Mouse (Mus musculus) hindbrain, embryonic 14.5 days (tissue): ENCODE measurements around the gene Olfr558. TPM values are rescaled to one million over a fixed set of nuclear protein-coding genes. Genes with fewer than 3 reads are reported as not detected.

Experiments used
- ATAC-seq: fragments of 200-750 bp; cut with Nextera tagmentation; 2 replicates; pipeline ENCODE4 v1.8.0; 2017; ENCODE audit warnings: moderate number of reproducible peaks, mild to moderate bottlenecking, moderate TSS enrichment, moderate library complexity; ENCODE audit not compliant: low FRiP score
- DNase-seq: peaks from one replicate; pipeline ENCODE4 v3.0.0-alpha.2; 2015; ENCODE audit warnings: low spot score
- H3K27ac ChIP-seq: fragments of 300-500 bp; sonication (generic); 2 replicates; pipeline ENCODE4 v1.5.1; 2014; ENCODE audit warnings: mild to moderate bottlenecking, moderate library complexity
- H3K27me3 ChIP-seq: fragments of 300-500 bp; sonication (generic); 2 replicates; pipeline ENCODE4 v1.6.1; 2014; ENCODE audit warnings: mild to moderate bottlenecking, low read length, mixed read lengths; ENCODE audit not compliant: control insufficient read depth, insufficient read depth
- H3K36me3 ChIP-seq: fragments of 300-500 bp; sonication (generic); replicated peaks from 2 replicates; pipeline ENCODE4 v1.6.1; 2014; ENCODE audit not compliant: control insufficient read depth, insufficient read depth
- H3K4me1 ChIP-seq: fragments of 300-500 bp; sonication (generic); replicated peaks from 2 replicates; pipeline ENCODE4 v1.6.1; 2014; ENCODE audit warnings: antibody characterized with exemption, low read length, mixed read lengths; ENCODE audit not compliant: control insufficient read depth, insufficient read depth
- H3K4me2 ChIP-seq: fragments of 300-500 bp; sonication (generic); replicated peaks from 2 replicates; pipeline ENCODE4 v1.6.1; 2014; ENCODE audit warnings: mild to moderate bottlenecking, moderate library complexity
- H3K4me3 ChIP-seq: fragments of 300-500 bp; sonication (generic); replicated peaks from 2 replicates; pipeline ENCODE4 v1.5.1; 2014; ENCODE audit warnings: mild to moderate bottlenecking, low read length
- H3K9ac ChIP-seq: fragments of 300-500 bp; sonication (generic); 2 replicates; pipeline ENCODE4 v1.6.1; 2014
- H3K9me3 ChIP-seq: fragments of 300-500 bp; sonication (generic); 2 replicates; pipeline ENCODE4 v1.6.1; 2016; ENCODE audit warnings: low read length; ENCODE audit not compliant: control insufficient read depth
- WGBS: fragments of 180-500 bp; shearing (Covaris S2); extraction: QIAGEN DNeasy Blood & Tissue Kit; methylation state at CpG from one replicate; pipeline ENCODE4 v1.1.7; 2014; 5-methylcytosine and 5-hydroxymethylcytosine counted together
- polyA plus RNA-seq: library from polyadenylated mRNA; unstranded; fragments of >200 nt; fragmentation: Nextera tagmentation; extraction: Ambion mirVana; gene quantifications from 2 replicates; pipeline ENCODE4 v1.2.1, GENCODE M21; 2014

Olfr558 gene
- polyA plus RNA-seq, 1 experiment from 2014 or later = 0.08 TPM

GRCm38 (mm10) chr7:102718970-102719369, 17.0 kb downstream of the Olfr558 start, which contains the start of gene Olfr33:
Olfr33 (minus strand) TSS chr7:102719070.
- Histone ChIP-seq H3K4me3 (no peak within 1 kb of the TSS), H3K36me3 (no peaks in the 10 kb centered on the region), H3K4me1 (no peaks in the 10 kb centered on the region), H3K27ac (no peak within 1 kb of the TSS), H3K9ac (no peak within 1 kb of the TSS), H3K9me3 (no peaks in the 10 kb centered on the region), H3K4me2 (no peak within 1 kb of the TSS), H3K27me3 (no peaks in the 10 kb centered on the region)
- 43% methylated on average over 1 of the region's 1 CpGs for WGBS
- DNase-seq (no peak), ATAC-seq (no peak)

- DNase-seq (no peak), ATAC-seq (no peak)
- Histone ChIP-seq H3K27me3 (no peaks in the 10 kb centered on the region), H3K9me3 (no peaks in the 10 kb centered on the region), H3K4me3 (no peak within 1 kb of the TSS), H3K4me2 (no peak within 1 kb of the TSS), H3K27ac (no peak within 1 kb of the TSS), H3K36me3 (no peaks in the 10 kb centered on the region), H3K9ac (no peak within 1 kb of the TSS), H3K4me1 (no peaks in the 10 kb centered on the region)
Measured at GRCm38 (mm10) chr7:102727391-102727790, 25.4 kb downstream of the Olfr558 start, which contains the start of gene Olfr559. Olfr559 (minus strand) TSS chr7:102727491.

- no peaks in the 10 kb centered on the region for H3K27me3 ChIP-seq
- ATAC-seq = no peak
- H3K4me1 ChIP-seq = no peaks in the 10 kb centered on the region
- H3K9me3 ChIP-seq = no peaks in the 10 kb centered on the region
- H3K9ac ChIP-seq = no peak overlapping the region
- WGBS = 62% methylated on average over 1 of the region's 1 CpGs
- no peak overlapping the region for H3K4me2 ChIP-seq
- no peak for DNase-seq
- H3K36me3 ChIP-seq = no peaks in the 10 kb centered on the region
- no peak overlapping the region for H3K4me3 ChIP-seq
- no peak overlapping the region for H3K27ac ChIP-seq
Measured at GRCm38 (mm10) chr7:102733793-102734192, 31.8 kb downstream of the Olfr558 start.

GRCm38 (mm10) chr7:102737705-102738104, 35.7 kb downstream of the Olfr558 start:
- WGBS = 80% methylated on average over 2 of the region's 2 CpGs
- Histone ChIP-seq H3K4me3 (no peak overlapping the region), H3K4me1 (no peaks in the 10 kb centered on the region), H3K27me3 (no peaks in the 10 kb centered on the region), H3K9me3 (no peaks in the 10 kb centered on the region), H3K9ac (no peak overlapping the region), H3K27ac (no peak overlapping the region), H3K4me2 (no peak overlapping the region), H3K36me3 (no peaks in the 10 kb centered on the region)
- ATAC-seq (no peak), DNase-seq (no peak)

- Histone ChIP-seq H3K4me3 (no peak overlapping the region), H3K9me3 (no peaks in the 10 kb centered on the region), H3K36me3 (no peaks in the 10 kb centered on the region), H3K27me3 (no peaks in the 10 kb centered on the region), H3K4me1 (no peaks in the 10 kb centered on the region), H3K9ac (no peak overlapping the region), H3K4me2 (no peak overlapping the region), H3K27ac (no peak overlapping the region)
- no peak for ATAC-seq
- no peak for DNase-seq
- WGBS = 26% methylated on average over 1 of the region's 1 CpGs
Measured at GRCm38 (mm10) chr7:102752086-102752485, 50.1 kb downstream of the Olfr558 start.

- no peak for ATAC-seq
- Histone ChIP-seq H3K27ac (no peak within 1 kb of the TSS), H3K36me3 (no peaks in the 10 kb centered on the region), H3K4me3 (no peak within 1 kb of the TSS), H3K9ac (no peak within 1 kb of the TSS), H3K27me3 (no peaks in the 10 kb centered on the region), H3K4me1 (no peaks in the 10 kb centered on the region), H3K9me3 (no peaks in the 10 kb centered on the region), H3K4me2 (no peak within 1 kb of the TSS)
- WGBS = 73% methylated on average over 4 of the region's 4 CpGs
- DNase-seq = no peak
Measured at GRCm38 (mm10) chr7:102759266-102759665, 57.3 kb downstream of the Olfr558 start, which contains the start of the genes Olfr560 and Olfr78. Olfr560 (minus strand) TSS chr7:102759366. Olfr78 (minus strand) TSS chr7:102759471.

Other genes with a start within 250 kb of the Olfr558 start
- 0.18 and 0.39 TPM in 2 replicates for gene Olfr543, start 220.5 kb upstream of the Olfr558 start, polyA plus RNA-seq
- gene Olfr544, start 213.9 kb upstream of the Olfr558 start, polyA plus RNA-seq = 0.09 and 0.11 TPM in 2 replicates
- 0.17 and 0.23 TPM in 2 replicates for gene Olfr545, start 202.6 kb upstream of the Olfr558 start, polyA plus RNA-seq
- not detected in 2 replicates for gene Olfr547, start 167.5 kb upstream of the Olfr558 start, polyA plus RNA-seq
- gene Olfr548-ps1, start 161.3 kb upstream of the Olfr558 start, polyA plus RNA-seq = not detected in 2 replicates
- gene Olfr549, start 152.3 kb upstream of the Olfr558 start, polyA plus RNA-seq = not detected in 2 replicates
- gene Trim21, start 136.7 kb upstream of the Olfr558 start, polyA plus RNA-seq = 0.11 and 0.57 TPM in 2 replicates
- not detected in 2 replicates for gene Olfr550, start 130.8 kb upstream of the Olfr558 start, polyA plus RNA-seq
- not detected in 2 replicates for gene Olfr551, start 110.3 kb upstream of the Olfr558 start, polyA plus RNA-seq
- gene Olfr552, start 104.4 kb upstream of the Olfr558 start, polyA plus RNA-seq = not detected in 2 replicates
- gene Olfr553, start 84.0 kb upstream of the Olfr558 start, polyA plus RNA-seq = not detected in 2 replicates
- not detected in 2 replicates for gene Olfr554, start 63.8 kb upstream of the Olfr558 start, polyA plus RNA-seq
- gene Olfr555, start 43.4 kb upstream of the Olfr558 start, polyA plus RNA-seq = not detected in 2 replicates
- gene Olfr556, start 37.3 kb upstream of the Olfr558 start, polyA plus RNA-seq = not detected in 2 replicates
- 8.3 and 8.4 TPM in 2 replicates for gene Trim68, start 14.9 kb upstream of the Olfr558 start, polyA plus RNA-seq
- not detected in 2 replicates for gene Olfr557, start 6.3 kb upstream of the Olfr558 start, polyA plus RNA-seq
- not detected in 2 replicates for gene Olfr33, start 16.9 kb downstream of the Olfr558 start, polyA plus RNA-seq
- not detected in 2 replicates for gene Olfr559, start 25.3 kb downstream of the Olfr558 start, polyA plus RNA-seq
- gene Olfr560, start 57.2 kb downstream of the Olfr558 start, polyA plus RNA-seq = not detected in 2 replicates
- 0.13 and 0.17 TPM in 2 replicates for gene Olfr78, start 57.3 kb downstream of the Olfr558 start, polyA plus RNA-seq
- not detected in 2 replicates for gene Olfr561, start 69.0 kb downstream of the Olfr558 start, polyA plus RNA-seq
- gene Olfr564, start 101.3 kb downstream of the Olfr558 start, polyA plus RNA-seq = not detected in 2 replicates
- gene Olfr566, start 156.6 kb downstream of the Olfr558 start, polyA plus RNA-seq = not detected in 2 replicates
- gene Olfr568, start 174.9 kb downstream of the Olfr558 start, polyA plus RNA-seq = not detected in 2 replicates
- not detected in 2 replicates for gene Olfr569, start 188.7 kb downstream of the Olfr558 start, polyA plus RNA-seq
- gene Olfr570, start 192.4 kb downstream of the Olfr558 start, polyA plus RNA-seq = 0.25 TPM in 1 of 2 replicates, not detected in the other
- gene Olfr571, start 215.3 kb downstream of the Olfr558 start, polyA plus RNA-seq = not detected in 2 replicates
- not detected in 2 replicates for gene Olfr572, start 222.2 kb downstream of the Olfr558 start, polyA plus RNA-seq
- not detected in 2 replicates for gene Olfr573-ps1, start 240.4 kb downstream of the Olfr558 start, polyA plus RNA-seq
- not detected in 2 replicates for gene Olfr574, start 246.3 kb downstream of the Olfr558 start, polyA plus RNA-seq